Mouse (Mus musculus) heart, embryonic 14.5 days (tissue): ENCODE data around the gene Mak. TPM values are rescaled to one million over a fixed set of nuclear protein-coding genes. Genes with fewer than 3 reads are reported as not detected.

Source experiments
- ATAC-seq: fragments of 200-750 bp; cut with Nextera tagmentation; 2 replicates; pipeline ENCODE4 v1.8.0; 2017; ENCODE audit warnings: low read depth, moderate TSS enrichment; ENCODE audit not compliant: insufficient number of reproducible peaks, insufficient read depth, low FRiP score
- H3K27ac ChIP-seq, 2 experiments: fragments of 200-500 bp in 1 of 2; fragments of 300-500 bp in 1 of 2; sonication (generic) in 1 of 2; replicated peaks in 1 of 2; 2 replicates each; pipeline ENCODE4 v1.5.1; 2012 to 2014; ENCODE audit warnings: low read depth in 2 of 2, low read length in 2 of 2, control low read depth in 1 of 2, mild to moderate bottlenecking in 1 of 2, mixed read lengths in 1 of 2; ENCODE audit not compliant: control insufficient read depth in 1 of 2, insufficient read depth in 1 of 2
- H3K27me3 ChIP-seq: fragments of 300-500 bp; sonication (generic); 2 replicates; pipeline ENCODE4 v1.6.1; 2014; ENCODE audit warnings: mild to moderate bottlenecking, low read length, control low read depth; ENCODE audit not compliant: control insufficient read depth, insufficient read depth
- H3K36me3 ChIP-seq: fragments of 300-500 bp; sonication (generic); 2 replicates; pipeline ENCODE4 v1.6.1; 2014; ENCODE audit warnings: mild to moderate bottlenecking, control low read depth, low read length, mixed read lengths; ENCODE audit not compliant: control insufficient read depth, insufficient read depth
- H3K4me1 ChIP-seq, 2 experiments: fragments of 200-500 bp in 1 of 2; fragments of 300-500 bp in 1 of 2; sonication (generic) in 1 of 2; 2 replicates each; pipeline ENCODE4 v1.6.1; 2012 to 2014; ENCODE audit warnings: low read length in 2 of 2, control low read depth in 1 of 2, mixed read lengths in 1 of 2; ENCODE audit not compliant: control insufficient read depth in 2 of 2, insufficient read depth in 2 of 2
- H3K4me2 ChIP-seq: fragments of 300-500 bp; sonication (generic); 2 replicates; pipeline ENCODE4 v1.6.1; 2014; ENCODE audit warnings: mild to moderate bottlenecking, low read length
- H3K4me3 ChIP-seq, 2 experiments: fragments of 200-500 bp in 1 of 2; fragments of 300-500 bp in 1 of 2; sonication (generic) in 1 of 2; 2 replicates each; pipeline ENCODE4 v1.5.1; 2012 to 2014; ENCODE audit warnings: low read length in 2 of 2, mild to moderate bottlenecking in 2 of 2, control low read depth in 1 of 2, low read depth in 1 of 2, moderate library complexity in 1 of 2; ENCODE audit not compliant: control insufficient read depth in 1 of 2, insufficient read depth in 1 of 2
- H3K9ac ChIP-seq: fragments of 300-500 bp; sonication (generic); 2 replicates; pipeline ENCODE4 v1.6.1; 2014; ENCODE audit warnings: mild to moderate bottlenecking, low read length
- H3K9me3 ChIP-seq: fragments of 300-500 bp; sonication (generic); 2 replicates; pipeline ENCODE4 v1.6.1; 2016; ENCODE audit warnings: low read length, control low read depth; ENCODE audit not compliant: control insufficient read depth
- WGBS: fragments of 180-500 bp; shearing (Covaris S2); extraction: QIAGEN DNeasy Blood & Tissue Kit; methylation state at CpG from one replicate; pipeline ENCODE4 v1.1.7; 2014; 5-methylcytosine and 5-hydroxymethylcytosine counted together
- polyA plus RNA-seq: library from polyadenylated mRNA; unstranded; fragments of >200 nt; fragmentation: Nextera tagmentation; extraction: Ambion mirVana; gene quantifications from 2 replicates; pipeline ENCODE4 v1.2.1, GENCODE M21; 2014

The Mak gene
- polyA plus RNA-seq, 1 experiment from 2014 or later: 0.04 TPM

GRCm38 (mm10) chr13:41015829-41016634 is 63.5 kb downstream of the Mak start, which contains the start of gene Tmem14c:
Gene Tmem14c, plus strand, starts transcription at chr13:41016292.
- peak within 1 kb of the TSS; percentile 84 for H3K9ac ChIP-seq
- peaks cover 68% of the 10 kb centered on the region for H3K36me3 ChIP-seq
- peak; percentile 96 for ATAC-seq
- no peaks in the 10 kb centered on the region for H3K9me3 ChIP-seq
- WGBS: under 1% methylated on average over 43 of the region's 43 CpGs
- peak within 1 kb of the TSS; percentile 80 to 85 for H3K27ac ChIP-seq
- no peaks in the 10 kb centered on the region for H3K27me3 ChIP-seq
- peak within 1 kb of the TSS; percentile 55 to 66 for H3K4me3 ChIP-seq
- H3K4me2 ChIP-seq: peak within 1 kb of the TSS; percentile 87
- peaks cover 11 to 21% of the 10 kb centered on the region in 2 experiments for H3K4me1 ChIP-seq

- peaks cover 93% of the 10 kb centered on the region for H3K36me3 ChIP-seq
- WGBS: 73% methylated on average over 8 of the region's 8 CpGs
- no peak overlapping the region for H3K4me2 ChIP-seq
- no peak for ATAC-seq
- H3K27me3 ChIP-seq: no peaks in the 10 kb centered on the region
- no peak overlapping the region for H3K27ac ChIP-seq
- no peak overlapping the region for H3K4me3 ChIP-seq
- no peak overlapping the region for H3K9ac ChIP-seq
- no peaks in the 10 kb centered on the region for H3K9me3 ChIP-seq
- H3K4me1 ChIP-seq: no peaks in the 10 kb centered on the region
These were observed 70.6 kb downstream of the Mak start for GRCm38 (mm10) chr13:41008946-41009345.

GRCm38 (mm10) chr13:41008271-41008670 is 71.2 kb downstream of the Mak start:
- Histone ChIP-seq H3K4me2 (no peak overlapping the region), H3K9ac (no peak overlapping the region), H3K9me3 (no peaks in the 10 kb centered on the region), H3K36me3 (peaks cover 89% of the 10 kb centered on the region), H3K27ac (no peak overlapping the region), H3K27me3 (no peaks in the 10 kb centered on the region), H3K4me3 (no peak overlapping the region), H3K4me1 (no peaks in the 10 kb centered on the region)
- no peak for ATAC-seq
- WGBS: 94% methylated on average over 10 of the region's 10 CpGs

DNA sequence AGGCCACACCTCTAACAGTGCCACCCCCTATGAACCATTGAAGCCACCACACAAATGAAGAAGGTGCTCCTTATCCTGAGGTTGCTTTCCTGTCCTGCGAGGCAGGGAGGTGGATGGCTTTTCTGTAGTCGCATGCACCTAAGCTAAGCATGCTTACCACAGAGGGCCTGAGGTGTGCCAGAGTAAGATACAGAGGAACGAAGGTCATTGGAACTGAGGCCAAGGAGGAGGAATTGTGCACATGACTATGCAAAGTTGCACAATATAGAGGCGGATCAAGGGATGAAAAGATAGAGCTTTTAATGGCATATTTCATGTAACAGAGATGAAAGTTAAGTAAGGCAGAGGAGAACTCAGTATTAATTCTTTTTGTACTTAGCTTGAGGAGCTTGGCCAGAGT is 73.3 kb downstream of the Mak start:
- no peak for ATAC-seq
- 90% methylated on average over 4 of the region's 4 CpGs for WGBS

GRCm38 (mm10) chr13:41002001-41002400 is 77.5 kb downstream of the Mak start:
- no peak for ATAC-seq
- Histone ChIP-seq H3K4me3 (peak overlapping the region in 1 of 2 experiments; percentile 97; a peak in 2 of 4 replicates), H3K9ac (peak overlapping the region; percentile 92; the same call in 1 of the 2 replicates), H3K36me3 (peaks cover 26% of the 10 kb centered on the region), H3K4me2 (peak overlapping the region; percentile 96), H3K4me1 (peaks cover 2 to 15% of the 10 kb centered on the region in 2 experiments), H3K27ac (no peak overlapping the region), H3K9me3 (no peaks in the 10 kb centered on the region), H3K27me3 (no peaks in the 10 kb centered on the region)
- 76% methylated on average over 5 of the region's 5 CpGs for WGBS

More for the DNA sequence above, 73.3 kb downstream of the Mak start:
- Histone ChIP-seq H3K27ac (no peak overlapping the region), H3K4me2 (no peak overlapping the region), H3K9ac (no peak overlapping the region), H3K4me3 (no peak overlapping the region), H3K36me3 (peaks cover 69% of the 10 kb centered on the region), H3K4me1 (peaks cover 2 to 7% of the 10 kb centered on the region in 2 experiments; a peak in 3 of 4 replicates), H3K27me3 (no peaks in the 10 kb centered on the region), H3K9me3 (no peaks in the 10 kb centered on the region)

GRCm38 (mm10) chr13:41000926-41001639 is 78.4 kb downstream of the Mak start, which contains the start of gene Pak1ip1:
Gene Pak1ip1, plus strand, starts transcription at chr13:41001023.
- under 1% methylated on average over 58 of the region's 58 CpGs for WGBS
- H3K9ac ChIP-seq: peak within 1 kb of the TSS; percentile 92
- no peaks in the 10 kb centered on the region for H3K9me3 ChIP-seq
- H3K4me2 ChIP-seq: peak within 1 kb of the TSS; percentile 96
- peaks cover 17% of the 10 kb centered on the region for H3K36me3 ChIP-seq
- no peaks in the 10 kb centered on the region for H3K27me3 ChIP-seq
- ATAC-seq: peak; percentile 89
- peak within 1 kb of the TSS; percentile 97 to 99 for H3K4me3 ChIP-seq
- H3K27ac ChIP-seq: peak within 1 kb of the TSS; percentile 99 to 100
- H3K4me1 ChIP-seq: peaks cover 2 to 15% of the 10 kb centered on the region in 2 experiments

DNA sequence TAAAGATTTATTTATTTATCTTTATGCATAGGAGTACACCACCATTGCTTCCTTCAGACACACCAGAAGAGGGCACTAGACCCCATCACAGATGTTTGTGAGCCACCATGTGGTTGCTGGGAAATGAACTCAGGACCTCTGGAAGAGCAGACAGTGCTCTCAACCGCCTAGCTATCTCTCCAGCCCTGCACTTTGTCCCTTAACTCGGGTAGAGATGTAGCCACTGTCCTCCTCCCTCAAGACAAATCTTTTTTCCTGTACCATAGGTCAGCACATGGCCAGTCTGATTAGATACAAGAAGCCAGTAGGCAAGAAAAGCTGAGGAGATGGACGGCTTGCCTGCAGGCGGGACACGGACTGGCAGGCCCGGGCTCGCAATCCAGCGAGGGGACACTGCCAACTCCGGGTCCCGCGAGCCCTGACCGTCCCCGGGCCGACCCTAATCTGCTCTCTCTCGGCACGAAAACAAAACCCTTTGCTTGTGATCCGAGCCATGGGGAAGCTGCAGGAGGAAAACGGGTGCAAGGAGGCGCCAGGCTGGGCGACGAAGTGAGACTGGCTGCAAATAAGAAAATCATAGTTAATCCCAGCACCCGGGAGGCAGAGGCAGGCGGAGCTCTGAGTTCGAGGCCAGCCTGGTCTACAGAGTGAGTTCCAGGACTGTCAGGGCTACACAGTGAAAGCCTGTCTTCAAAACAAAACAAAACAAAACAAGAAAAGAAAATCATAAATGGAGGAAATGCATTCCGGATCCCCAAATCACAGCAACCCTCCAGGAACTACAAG is 79.2 kb downstream of the Mak start:
- peak overlapping the region; percentile 96 for H3K4me2 ChIP-seq
- ATAC-seq: peak; percentile 21; the same call in 1 of the 2 replicates
- no peaks in the 10 kb centered on the region for H3K27me3 ChIP-seq
- WGBS: 0% methylated on average over 25 of the region's 25 CpGs
- H3K9ac ChIP-seq: peak overlapping the region; percentile 92
- peak overlapping the region; percentile 99 to 100 for H3K27ac ChIP-seq
- H3K36me3 ChIP-seq: peaks cover 10% of the 10 kb centered on the region
- H3K9me3 ChIP-seq: no peaks in the 10 kb centered on the region
- peak overlapping the region; percentile 97 to 99 for H3K4me3 ChIP-seq
- peaks cover 2 to 15% of the 10 kb centered on the region in 2 experiments for H3K4me1 ChIP-seq
